In the genomic region with DNA sequence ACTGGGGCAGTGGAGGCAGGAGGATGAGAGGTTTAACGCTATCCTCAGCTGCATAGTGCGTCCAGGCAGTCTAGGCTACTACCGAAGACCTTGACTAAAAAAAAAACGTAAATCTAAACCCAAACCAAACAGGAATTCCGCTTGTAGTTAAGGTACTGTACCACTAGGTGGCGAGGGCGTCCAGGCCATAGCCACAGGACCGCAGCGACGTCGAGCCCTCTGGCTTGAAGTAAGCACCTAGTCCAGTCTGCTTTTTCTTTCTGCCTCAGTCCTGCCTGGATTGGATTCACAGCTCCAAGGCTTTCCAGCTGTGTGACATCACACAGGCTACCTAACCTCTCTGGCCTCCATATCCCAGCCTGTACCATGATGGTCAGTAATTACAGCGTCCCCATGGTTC, we compare ENCODE assay signal across 9 mouse cellular contexts. TPM values are rescaled to one million over a fixed set of nuclear protein-coding genes. Genes with fewer than 3 reads are reported as not detected.
DNase-seq lines count a peak whose midpoint lies in the region; ATAC-seq and TF ChIP-seq lines count a peak whose summit lies in the region.
"Had no signal": no experiment of that assay in that cellular context is flagged by ENCODE, and none has a peak within 500 bp of the region (broad histone marks: within the 10 kb centered on the region; RNA-seq: fewer than 3 reads in every experiment).

No protein-coding gene starts in this region.

- H3K27ac ChIP-seq in liver, embryonic 16.5 days (ENCODE audit: low read length) = no peak overlapping the region
- H3K27ac ChIP-seq in spleen, adult 2 months (ENCODE audit: insufficient read depth, low read length) = no peak overlapping the region
- H3K27ac ChIP-seq: lung, embryonic 15.5 days had no signal

- DNase-seq in frontal cortex, postnatal 25 days (ENCODE audit: low spot score in 2 of 2) = no peak
- DNase-seq in right cerebral cortex, adult 2 months (ENCODE audit: low spot score in 2 of 2) = peak; percentile 65 to 71
- no peak for DNase-seq in right cerebral cortex, postnatal 4 days
- peak; percentile 66 for DNase-seq in c-Kit-positive CD71-positive TER-119-positive erythroid progenitor cells, embryonic 14.5 days (ENCODE audit: low spot score)
- peak; percentile 41 for DNase-seq in gastrocnemius, postnatal 14 days
- peak; percentile 60 to 70 for DNase-seq in spleen, adult 2 months (ENCODE audit: low read depth in 1 of 2, low spot score in 2 of 2)

- H3K27me3 ChIP-seq in liver, embryonic 16.5 days (ENCODE audit: control insufficient read depth, insufficient read depth, low read depth, low read length) = peaks cover 16% of the 10 kb centered on the region
- no peaks in the 10 kb centered on the region for H3K27me3 ChIP-seq in spleen, adult 2 months (ENCODE audit: control insufficient read depth, insufficient read depth, low read length)

- peaks cover 3% of the 10 kb centered on the region; the same call in 1 of the 2 replicates for H3K4me1 ChIP-seq in liver, embryonic 16.5 days (ENCODE audit: control insufficient read depth, low read depth, low read length)
- peaks cover 3% of the 10 kb centered on the region; the same call in 1 of the 2 replicates for H3K4me1 ChIP-seq in spleen, adult 2 months (ENCODE audit: control insufficient read depth, insufficient read depth, insufficient read length)

- TF ChIP-seq POLR2A in spleen, adult 2 months (IDR thresholded peaks at IDR 0.05; ENCODE audit: low read depth, low read length) = no peak

- H3K36me3 ChIP-seq in liver, embryonic 16.5 days (ENCODE audit: control insufficient read depth, insufficient read depth) = no peaks in the 10 kb centered on the region
- no peaks in the 10 kb centered on the region for H3K36me3 ChIP-seq in spleen, adult 2 months (ENCODE audit: control insufficient read depth, insufficient read depth, low read length)
- H3K36me3 ChIP-seq: lung, embryonic 15.5 days had no signal

- no peak overlapping the region for H3K4me3 ChIP-seq in liver, embryonic 16.5 days (ENCODE audit: low read depth, low read length)
- no peak overlapping the region for H3K4me3 ChIP-seq in spleen, adult 2 months (ENCODE audit: extremely low read depth, insufficient read depth, insufficient read length)
- H3K4me3 ChIP-seq: lung, embryonic 15.5 days had no signal

- peak; percentile 92 for TF ChIP-seq CTCF in spleen, adult 2 months (IDR thresholded peaks at IDR 0.05; ENCODE audit: extremely low read depth, insufficient read depth, insufficient read length, insufficient replicate concordance)

- no peaks in the 10 kb centered on the region for H3K9me3 ChIP-seq in liver, embryonic 16.5 days (replicated peaks; ENCODE audit: control insufficient read depth, low read length)
- H3K9me3 ChIP-seq: lung, embryonic 15.5 days had no signal

- peak; percentile 56; the same call in 1 of the 2 replicates for ATAC-seq in frontal cortex, adult (ENCODE audit: low TSS enrichment)
- ATAC-seq in liver, embryonic 16.5 days (ENCODE audit: low read depth) = peak; percentile 32; the same call in 1 of the 2 replicates

- no peak overlapping the region for H3K4me2 ChIP-seq in liver, embryonic 16.5 days (ENCODE audit: low read depth, low read length)
- H3K4me2 ChIP-seq: lung, embryonic 15.5 days had no signal

- no peak overlapping the region for H3K9ac ChIP-seq in liver, embryonic 16.5 days (ENCODE audit: low read depth, low read length)
- H3K9ac ChIP-seq: lung, embryonic 15.5 days had no signal

- intact Hi-C loops in gastrocnemius, postnatal 14 days (cut with DNase I; ENCODE audit: low total_unique reads) = loop anchor here (5.0 kb wide), 1 partner anchor 112 kb away; no protein-coding TSS in a partner anchor

- 7% methylated on average over 12 of the region's 12 CpGs for WGBS in liver, embryonic 16.5 days (ENCODE audit: insufficient replicate concordance)
- WGBS in spleen, adult 2 months = 8% methylated on average over 12 of the region's 12 CpGs

RNA-seq across cellular contexts. Expression of a gene that starts 5.1 kb away (rescaled TPM):
- under 1 TPM; 0.13 to 0.23 TPM for total RNA-seq in gastrocnemius, postnatal 14 days (2021)
- 0.22 and 0.26 TPM in 2 replicates for polyA plus RNA-seq in liver, embryonic 16.5 days (2015; fragmentation: Nextera tagmentation; extraction: Ambion mirVana)
- 10.3 and 15.7 TPM in 2 replicates for polyA plus RNA-seq in spleen, adult 2 months (2012; rRNA removed)

RNA-seq across cellular contexts. Expression of a gene that starts 13.7 kb away (rescaled TPM):
- total RNA-seq in gastrocnemius, postnatal 14 days (2021) = 100 to 1,000 TPM; 514 to 595 TPM
- polyA plus RNA-seq in liver, embryonic 16.5 days (2015; fragmentation: Nextera tagmentation; extraction: Ambion mirVana) = 432 and 472 TPM in 2 replicates
- polyA plus RNA-seq in spleen, adult 2 months (2012; rRNA removed) = 1,319 and 1,587 TPM in 2 replicates

RNA-seq across cellular contexts. Expression of a gene that starts 15.1 kb away (rescaled TPM):
- total RNA-seq in gastrocnemius, postnatal 14 days (2021) = not detected
- not detected in 2 replicates for polyA plus RNA-seq in liver, embryonic 16.5 days (2015; fragmentation: Nextera tagmentation; extraction: Ambion mirVana)
- polyA plus RNA-seq in spleen, adult 2 months (2012; rRNA removed) = not detected in 2 replicates
- polyA plus RNA-seq: lung, embryonic 15.5 days had no signal

RNA-seq across cellular contexts. Expression of a gene that starts 26.9 kb away (rescaled TPM):
- total RNA-seq in gastrocnemius, postnatal 14 days (2021) = 100 to 1,000 TPM; 218 to 230 TPM
- 19.2 and 20.5 TPM in 2 replicates for polyA plus RNA-seq in liver, embryonic 16.5 days (2015; fragmentation: Nextera tagmentation; extraction: Ambion mirVana)
- 43.2 and 55.6 TPM in 2 replicates for polyA plus RNA-seq in spleen, adult 2 months (2012; rRNA removed)

Comparison
In these comparisons a context has a peak if more than half of its experiments do, and no peak if none do; other contexts are left out.
1. DNase-seq: peak in right cerebral cortex, adult 2 months (2 of 2), c-Kit-positive CD71-positive TER-119-positive erythroid progenitor cells, embryonic 14.5 days (single experiment), gastrocnemius, postnatal 14 days (single experiment) and spleen, adult 2 months (2 of 2); none in frontal cortex, postnatal 25 days (0 of 2) and right cerebral cortex, postnatal 4 days (single experiment).